Mouse (Mus musculus) limb, embryonic 10.5 days (tissue): ENCODE measurements around the gene Chd3. TPM values are rescaled to one million over a fixed set of nuclear protein-coding genes. Genes with fewer than 3 reads are reported as not detected.
A peak's percentile ranks its signal among the peaks of the same experiment; 100 is the strongest.

Source experiments
- DNase-seq: peaks from one replicate; pipeline ENCODE4 v3.0.0-alpha.2; 2017; ENCODE audit warnings: low spot score
- H3K27ac ChIP-seq: fragments of 300-500 bp; sonication (generic); 2 replicates; pipeline ENCODE4 v1.5.1; 2016; ENCODE audit warnings: mild to moderate bottlenecking
- H3K27me3 ChIP-seq: fragments of 300-500 bp; sonication (generic); 2 replicates; pipeline ENCODE4 v1.6.1; 2016; ENCODE audit warnings: low read depth, mild to moderate bottlenecking; ENCODE audit not compliant: poor library complexity, severe bottlenecking
- H3K36me3 ChIP-seq: fragments of 300-500 bp; sonication (generic); 2 replicates; pipeline ENCODE4 v1.6.1; 2016; ENCODE audit warnings: mild to moderate bottlenecking, moderate library complexity
- H3K4me1 ChIP-seq: fragments of 300-500 bp; sonication (generic); 2 replicates; pipeline ENCODE4 v1.6.1; 2016
- H3K4me3 ChIP-seq: fragments of 300-500 bp; sonication (generic); 2 replicates; pipeline ENCODE4 v1.5.1; 2016; ENCODE audit warnings: mild to moderate bottlenecking, moderate library complexity
- H3K9me3 ChIP-seq: fragments of 300-500 bp; sonication (generic); replicated peaks from 2 replicates; pipeline ENCODE4 v1.6.1; 2016; ENCODE audit warnings: mild to moderate bottlenecking
- whole genome bisulfite sequencing: fragments of 180-500 bp; shearing (Covaris S2); methylation state at CpG from one replicate; pipeline ENCODE4 v1.1.7; 2016; 5-methylcytosine and 5-hydroxymethylcytosine counted together
- polyA plus RNA-seq: library from polyadenylated mRNA; unstranded; fragments of >200 nt; fragmentation: Nextera tagmentation; extraction: Ambion mirVana; gene quantifications from 2 replicates; pipeline ENCODE4 v1.2.1, GENCODE M21; 2016

Gene Chd3
- polyA plus RNA-seq, 1 experiment from 2014 or later: 70.5 TPM

GRCm38 (mm10) chr11:69372780-69373170, 3.6 kb upstream of the Chd3 start:
- H3K27ac ChIP-seq: no peak overlapping the region
- peaks cover 63% of the 10 kb centered on the region for H3K36me3 ChIP-seq
- H3K4me1 ChIP-seq: peaks cover 35% of the 10 kb centered on the region
- 65% methylated on average over 3 of the region's 3 CpGs for WGBS
- no peaks in the 10 kb centered on the region for H3K27me3 ChIP-seq
- H3K9me3 ChIP-seq: no peaks in the 10 kb centered on the region
- H3K4me3 ChIP-seq: no peak overlapping the region
- no peak for DNase-seq

- DNase-seq: no peak
- Histone ChIP-seq H3K4me3 (peak overlapping the region; percentile 13; the same call in 1 of the 2 replicates), H3K27ac (peak overlapping the region; percentile 32; the same call in 1 of the 2 replicates), H3K4me1 (peaks cover 41% of the 10 kb centered on the region), H3K9me3 (no peaks in the 10 kb centered on the region), H3K36me3 (peaks cover 57% of the 10 kb centered on the region), H3K27me3 (no peaks in the 10 kb centered on the region)
- WGBS: 56% methylated on average over 12 of the region's 12 CpGs
Observed at GRCm38 (mm10) chr11:69372056-69372779, 3.0 kb upstream of the Chd3 start.

GRCm38 (mm10) chr11:69371601-69372000, 2.4 kb upstream of the Chd3 start:
- H3K27me3 ChIP-seq: no peaks in the 10 kb centered on the region
- H3K9me3 ChIP-seq: no peaks in the 10 kb centered on the region
- 52% methylated on average over 12 of the region's 12 CpGs for WGBS
- DNase-seq: no peak
- H3K4me1 ChIP-seq: peaks cover 46% of the 10 kb centered on the region
- peak overlapping the region; percentile 13; the same call in 1 of the 2 replicates for H3K4me3 ChIP-seq
- H3K36me3 ChIP-seq: peaks cover 51% of the 10 kb centered on the region
- H3K27ac ChIP-seq: peak overlapping the region; percentile 32

- DNase-seq: no peak
- 34% methylated on average over 9 of the region's 9 CpGs for WGBS
- Histone ChIP-seq H3K36me3 (peaks cover 45% of the 10 kb centered on the region), H3K9me3 (no peaks in the 10 kb centered on the region), H3K27ac (peak overlapping the region; percentile 32; the same call in 1 of the 2 replicates), H3K27me3 (no peaks in the 10 kb centered on the region), H3K4me1 (peaks cover 54% of the 10 kb centered on the region), H3K4me3 (peak overlapping the region; percentile 20; the same call in 1 of the 2 replicates)
Observed at GRCm38 (mm10) chr11:69370817-69371215, 1.6 kb upstream of the Chd3 start.

- H3K27me3 ChIP-seq: no peaks in the 10 kb centered on the region
- WGBS: 54% methylated on average over 2 of the region's 2 CpGs
- peak overlapping the region; percentile 98 for H3K4me3 ChIP-seq
- H3K9me3 ChIP-seq: no peaks in the 10 kb centered on the region
- H3K36me3 ChIP-seq: peaks cover 41% of the 10 kb centered on the region
- H3K27ac ChIP-seq: peak overlapping the region; percentile 100
- H3K4me1 ChIP-seq: peaks cover 60% of the 10 kb centered on the region
- DNase-seq: no peak
Observed at GRCm38 (mm10) chr11:69369990-69370816, 997 bp upstream of the Chd3 start.

- Histone ChIP-seq H3K27me3 (no peaks in the 10 kb centered on the region), H3K27ac (peak overlapping the region; percentile 100), H3K36me3 (peaks cover 37% of the 10 kb centered on the region), H3K4me1 (peaks cover 73% of the 10 kb centered on the region), H3K9me3 (no peaks in the 10 kb centered on the region), H3K4me3 (peak overlapping the region; percentile 98)
- under 1% methylated on average over 98 of the region's 106 CpGs for WGBS
- DNase-seq: peak; percentile 80
Observed at GRCm38 (mm10) chr11:69368356-69369214, 621 bp downstream of the Chd3 start.

- WGBS: 2% methylated on average over 22 of the region's 22 CpGs
- Histone ChIP-seq H3K4me1 (peaks cover 73% of the 10 kb centered on the region), H3K27me3 (no peaks in the 10 kb centered on the region), H3K36me3 (peaks cover 37% of the 10 kb centered on the region), H3K27ac (peak overlapping the region; percentile 100), H3K9me3 (no peaks in the 10 kb centered on the region), H3K4me3 (peak overlapping the region; percentile 98)
- peak; percentile 78 for DNase-seq
Observed at GRCm38 (mm10) chr11:69367616-69368355, 1.4 kb downstream of the Chd3 start.

GRCm38 (mm10) chr11:69366855-69367615, 2.2 kb downstream of the Chd3 start:
- H3K27me3 ChIP-seq: no peaks in the 10 kb centered on the region
- under 1% methylated on average over 22 of the region's 22 CpGs for WGBS
- peaks cover 70% of the 10 kb centered on the region for H3K4me1 ChIP-seq
- peak overlapping the region; percentile 100 for H3K27ac ChIP-seq
- no peaks in the 10 kb centered on the region for H3K9me3 ChIP-seq
- peak overlapping the region; percentile 98 for H3K4me3 ChIP-seq
- peaks cover 36% of the 10 kb centered on the region for H3K36me3 ChIP-seq
- peak; percentile 58 for DNase-seq

- DNase-seq: peak; percentile 89
- 0% methylated on average over 26 of the region's 26 CpGs for WGBS
- Histone ChIP-seq H3K27me3 (no peaks in the 10 kb centered on the region), H3K27ac (peak overlapping the region; percentile 100), H3K4me1 (peaks cover 70% of the 10 kb centered on the region), H3K4me3 (peak overlapping the region; percentile 98), H3K36me3 (peaks cover 36% of the 10 kb centered on the region), H3K9me3 (no peaks in the 10 kb centered on the region)
Observed at GRCm38 (mm10) chr11:69366157-69366854, 2.9 kb downstream of the Chd3 start.

- Histone ChIP-seq H3K36me3 (peaks cover 38% of the 10 kb centered on the region), H3K4me3 (peak overlapping the region; percentile 98), H3K27me3 (no peaks in the 10 kb centered on the region), H3K27ac (peak overlapping the region; percentile 100), H3K9me3 (no peaks in the 10 kb centered on the region), H3K4me1 (peaks cover 64% of the 10 kb centered on the region)
- WGBS: 24% methylated on average over 6 of the region's 6 CpGs
- DNase-seq: peak; percentile 41
Observed at GRCm38 (mm10) chr11:69365722-69366121, 3.5 kb downstream of the Chd3 start.

GRCm38 (mm10) chr11:69364910-69365309, 4.3 kb downstream of the Chd3 start:
- Histone ChIP-seq H3K27ac (peak overlapping the region; percentile 100), H3K27me3 (no peaks in the 10 kb centered on the region), H3K36me3 (peaks cover 46% of the 10 kb centered on the region), H3K4me3 (peak overlapping the region; percentile 98), H3K9me3 (no peaks in the 10 kb centered on the region), H3K4me1 (peaks cover 57% of the 10 kb centered on the region)
- peak; percentile 60 for DNase-seq
- 3% methylated on average over 6 of the region's 6 CpGs for WGBS
